Mouse (Mus musculus): ENCODE data around the gene Tbc1d20. TPM values are rescaled to one million over a fixed set of nuclear protein-coding genes. Genes with fewer than 3 reads are reported as not detected.
"Not testable (repeated sequence)": the region's sequence is repeated elsewhere in the genome, so short reads cannot be mapped to it uniquely, and the experiment has no call there.

Tbc1d20 gene
- total RNA-seq, 2 experiments from 2014 or later: 53.6 to 57.1 TPM

DNA sequence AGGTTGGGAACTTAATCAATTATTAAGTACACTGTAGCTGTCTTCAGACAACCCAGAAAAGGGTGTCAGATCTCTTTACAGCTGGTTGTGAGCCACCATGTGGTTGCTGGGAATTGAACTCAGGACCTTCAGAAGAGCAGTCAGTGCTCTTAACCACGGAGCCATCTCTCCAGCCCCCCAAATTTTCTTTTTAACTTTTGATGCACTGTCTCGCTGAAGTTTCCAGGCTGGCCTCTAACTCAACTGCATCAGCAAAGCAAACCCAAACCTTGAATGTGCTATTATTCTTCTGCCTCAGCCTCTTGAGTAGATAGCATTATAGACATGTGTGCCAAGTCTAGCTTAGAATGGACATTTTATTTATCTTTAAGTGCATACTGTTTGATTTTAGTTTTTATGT lies 54.1 kb downstream of the Tbc1d20 start:
- intact Hi-C loops (cut with DNase I): no loop called here
- no peak for DNase-seq (ENCODE audit: low spot score in 2 of 2)

DNA sequence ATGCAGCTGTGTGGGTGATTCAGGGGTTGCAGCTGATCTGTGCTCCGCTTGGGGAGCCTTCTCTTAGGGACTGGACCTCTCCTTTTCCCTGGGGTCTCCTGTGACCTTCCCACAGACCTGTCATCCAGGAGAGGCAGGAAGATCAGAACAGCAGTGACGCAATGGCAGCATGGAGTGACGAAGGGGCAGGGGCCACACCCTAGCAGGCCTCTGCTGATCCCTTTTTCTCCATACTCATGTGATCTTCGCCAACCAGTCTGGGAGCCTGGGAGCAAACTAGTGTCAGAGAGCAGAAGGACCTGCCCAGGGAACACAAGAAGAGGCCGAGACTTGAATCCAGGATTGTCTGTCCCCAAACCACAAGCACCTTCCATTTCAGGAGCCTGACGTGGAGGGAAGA lies 55.6 kb downstream of the Tbc1d20 start:
- no peak for DNase-seq (ENCODE audit: low spot score in 2 of 2)
- intact Hi-C loops (cut with DNase I): no loop called here

DNA sequence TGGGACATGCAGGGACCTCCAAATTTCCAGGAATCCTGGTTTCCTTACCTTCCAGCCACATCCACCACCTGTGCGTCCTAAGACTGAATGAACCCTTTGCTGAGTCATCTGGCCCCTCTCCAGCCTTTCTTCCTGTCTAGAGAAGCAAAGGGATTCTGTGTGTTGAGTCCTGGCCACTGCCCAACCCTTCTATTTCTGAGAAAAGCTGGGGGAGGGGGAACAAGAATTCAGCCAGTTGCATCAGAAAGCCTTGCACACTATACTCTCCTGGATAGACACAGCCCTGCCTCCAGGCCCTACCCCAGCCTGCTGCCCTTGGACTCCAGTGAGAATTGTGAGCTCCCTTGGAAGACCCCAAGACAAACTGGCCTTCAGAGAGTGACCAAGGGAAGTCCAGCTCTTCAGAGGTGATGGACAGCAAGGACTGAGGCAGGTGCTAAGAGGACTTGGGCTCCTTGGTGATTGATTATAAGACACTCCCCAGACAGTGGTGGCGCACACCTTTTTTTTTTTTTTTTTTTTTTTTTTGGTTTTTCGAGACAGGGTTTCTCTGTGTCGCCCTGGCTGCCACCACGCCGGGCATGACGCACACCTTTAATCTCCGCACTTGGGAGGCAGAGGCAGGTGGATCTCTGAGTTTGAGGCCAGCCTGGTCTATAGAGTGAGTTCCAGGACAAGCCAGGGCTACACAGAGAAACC lies 56.4 kb downstream of the Tbc1d20 start:
- peak; percentile 33 to 38 for DNase-seq (ENCODE audit: low spot score in 2 of 2)

DNA sequence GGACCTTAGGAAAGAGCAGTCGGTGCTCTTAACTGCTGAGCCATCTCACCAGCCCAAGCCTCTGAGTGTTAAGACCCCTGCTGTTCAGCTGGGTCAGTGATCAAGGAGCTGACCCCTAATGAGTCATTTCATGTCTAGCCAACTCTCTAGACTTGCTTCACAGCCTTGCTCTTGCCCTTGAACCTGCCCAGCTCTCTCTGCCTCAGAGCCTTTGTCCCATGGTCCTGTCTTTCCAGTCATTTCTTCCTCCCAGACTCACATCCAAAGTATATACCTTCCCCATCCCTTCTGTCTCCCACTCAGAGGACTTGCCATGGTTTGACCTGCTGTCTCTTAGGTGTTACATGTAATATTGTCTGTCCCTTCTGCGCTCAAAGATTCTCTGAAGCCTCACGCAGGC lies 63.6 kb downstream of the Tbc1d20 start:
- no peak for DNase-seq (ENCODE audit: low spot score in 2 of 2)
- intact Hi-C loops (cut with DNase I): no loop called here

More for the DNA sequence above, 56.4 kb downstream of the Tbc1d20 start:
- intact Hi-C loops (cut with DNase I): no loop called here

DNA sequence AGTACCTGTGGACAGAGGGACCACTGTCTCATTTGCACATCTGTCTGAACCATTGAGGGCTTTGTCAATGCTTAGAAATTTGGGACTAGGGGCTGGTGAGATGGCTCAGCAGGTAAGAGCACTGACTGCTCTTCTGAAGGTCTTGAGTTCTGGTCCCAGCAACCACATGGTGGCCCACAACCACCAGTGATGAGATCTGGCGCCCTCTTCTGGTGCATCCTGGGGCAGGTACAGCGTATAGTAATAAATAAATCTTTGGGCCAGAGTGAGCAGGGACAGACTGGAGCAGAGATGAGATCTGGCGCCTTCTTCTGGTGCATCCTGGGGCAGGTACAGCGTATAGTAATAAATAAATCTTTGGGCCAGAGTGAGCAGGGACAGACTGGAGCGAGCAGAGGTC lies 65.3 kb downstream of the Tbc1d20 start:
- intact Hi-C loops (cut with DNase I): not testable (repeated sequence)

DNA sequence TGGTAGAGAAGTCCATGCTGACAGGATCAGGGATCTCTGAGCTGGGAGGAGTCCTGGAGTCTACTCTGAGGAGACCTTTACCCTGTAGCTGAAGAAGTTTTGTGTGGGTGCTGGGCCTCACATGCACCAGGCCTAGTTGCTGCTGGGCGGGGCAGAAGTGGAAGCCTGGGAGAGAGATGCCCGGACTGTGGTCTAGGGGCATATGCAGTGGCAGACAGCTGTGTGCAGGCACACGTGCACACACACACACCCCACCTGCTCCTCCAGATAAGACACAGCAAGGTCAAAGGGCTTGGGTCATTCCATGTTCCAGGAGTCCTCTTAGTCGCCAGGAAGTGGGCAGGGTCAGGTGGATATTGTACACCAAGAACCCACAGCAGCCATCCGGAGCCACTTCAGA lies 66.0 kb downstream of the Tbc1d20 start:
- DNase-seq (ENCODE audit: low spot score in 2 of 2): no peak
- intact Hi-C loops (cut with DNase I): loop anchor here (10.0 kb wide), 1 partner anchor 335 kb away; no protein-coding TSS in a partner anchor

More for the DNA sequence above, 65.3 kb downstream of the Tbc1d20 start:
- DNase-seq (ENCODE audit: low spot score in 2 of 2): not testable (repeated sequence)

DNA sequence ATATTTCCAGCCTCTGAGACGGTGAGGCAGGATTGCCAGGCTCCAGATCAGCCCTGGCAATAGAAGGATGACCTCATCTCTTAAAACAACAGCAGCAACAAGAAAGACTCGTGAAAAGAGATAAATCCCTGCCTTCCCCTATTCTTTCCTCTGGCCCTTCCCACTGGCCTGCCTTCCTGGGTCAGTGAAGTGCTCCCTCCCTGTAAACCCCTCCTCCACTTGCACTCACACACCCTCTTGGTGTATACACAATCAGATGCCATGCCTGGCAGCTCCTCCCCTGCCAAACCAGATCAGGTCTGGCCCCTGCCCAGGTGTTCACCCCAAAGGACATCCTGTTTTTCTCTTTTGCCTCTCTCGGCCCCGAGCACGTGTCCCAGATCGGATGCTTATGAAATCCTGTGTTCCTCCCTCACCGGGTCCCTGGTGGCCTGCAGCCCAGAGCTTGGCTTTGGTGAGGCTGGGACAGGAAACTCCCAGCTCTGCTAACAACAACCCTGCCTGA lies 66.7 kb downstream of the Tbc1d20 start:
- DNase-seq (ENCODE audit: low spot score in 2 of 2): no peak
- intact Hi-C loops (cut with DNase I): loop anchor here (10.0 kb wide), 1 partner anchor 336 kb away; no protein-coding TSS in a partner anchor

DNA sequence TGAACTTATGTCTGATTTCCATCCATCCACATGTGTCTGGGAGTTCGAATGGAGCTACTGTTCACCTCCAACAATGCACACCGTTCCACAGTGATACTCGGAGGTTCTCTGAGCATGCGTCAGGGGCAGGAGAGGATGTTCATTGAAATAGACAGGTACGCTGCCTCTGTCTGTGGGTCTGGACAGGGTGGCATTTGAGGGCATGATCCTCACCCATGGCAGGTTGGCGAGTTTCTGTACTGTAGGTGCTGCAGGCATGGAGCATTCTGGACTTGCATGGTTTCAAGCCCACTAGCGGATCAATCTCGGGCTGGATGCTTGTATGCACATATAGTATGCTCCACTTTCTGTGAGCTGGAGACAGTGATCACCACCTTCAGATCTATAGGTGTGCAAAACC lies 67.6 kb downstream of the Tbc1d20 start:
- DNase-seq (ENCODE audit: low spot score in 2 of 2): no peak
- intact Hi-C loops (cut with DNase I): loop anchor here (10.0 kb wide), 1 partner anchor 336 kb away; no protein-coding TSS in a partner anchor

Other genes starting within 250 kb of the Tbc1d20 start
- gene Scrt2, start 212.3 kb upstream of the Tbc1d20 start, total RNA-seq (2021): 10 to 100 TPM; 14.5 to 18.5 TPM
- gene Srxn1, start 188.3 kb upstream of the Tbc1d20 start, total RNA-seq (2021): 10 to 100 TPM; 91.1 to 94.2 TPM
- 1 to 10 TPM in 1 of 2 experiments, under 1 TPM in 1; 0.89 to 1.4 TPM for gene Tcf15, start 150.3 kb upstream of the Tbc1d20 start, total RNA-seq (2021)
- 100 to 1,000 TPM in 1 of 2 experiments, 10 to 100 TPM in 1; 96.2 to 111 TPM for gene Csnk2a1, start 67.0 kb upstream of the Tbc1d20 start, total RNA-seq (2021)
- 100 to 1,000 TPM in 1 of 2 experiments, 10 to 100 TPM in 1; 92.3 to 124 TPM for gene Rbck1, start 38.8 kb downstream of the Tbc1d20 start, total RNA-seq (2021)
- 1 to 10 TPM in 1 of 2 experiments, under 1 TPM in 1; 0.62 to 1.7 TPM for gene Trib3, start 50.2 kb downstream of the Tbc1d20 start, total RNA-seq (2021)
- 10 to 100 TPM; 66.2 to 81.9 TPM for gene Nrsn2, start 82.8 kb downstream of the Tbc1d20 start, total RNA-seq (2021)
- gene Sox12, start 104.2 kb downstream of the Tbc1d20 start, total RNA-seq (2021): 10 to 100 TPM; 14.7 to 15.6 TPM
- gene Zcchc3, start 121.2 kb downstream of the Tbc1d20 start, total RNA-seq (2021): 10 to 100 TPM in 1 of 2 experiments, 1 to 10 TPM in 1; 9.5 to 11.3 TPM
- 1 to 10 TPM; 2.1 to 3.6 TPM for gene 6820408C15Rik, start 121.8 kb downstream of the Tbc1d20 start, total RNA-seq (2021)
- gene Defb23, start 170.8 kb downstream of the Tbc1d20 start, total RNA-seq (2021): not detected
- not detected for gene Defb20, start 183.2 kb downstream of the Tbc1d20 start, total RNA-seq (2021)
- gene Defb22, start 196.3 kb downstream of the Tbc1d20 start, total RNA-seq (2021): not detected
- gene Defb26, start 217.9 kb downstream of the Tbc1d20 start, total RNA-seq (2021): not detected
- gene Defb28, start 224.4 kb downstream of the Tbc1d20 start, total RNA-seq (2021): not detected
- gene Defb29, start 246.3 kb downstream of the Tbc1d20 start, total RNA-seq (2021): not detected